Mouse (Mus musculus): ENCODE data around the gene Slc9a9.

The Slc9a9 gene

GRCm38 (mm10) chr9:95189218-95189605, 519.5 kb downstream of the Slc9a9 start:
- no peak for DNase-seq (ENCODE audit: low read depth in 1 of 2, low spot score in 2 of 2)

GRCm38 (mm10) chr9:95191442-95191841, 521.7 kb downstream of the Slc9a9 start:
- DNase-seq (ENCODE audit: low read depth in 1 of 2, low spot score in 2 of 2) = no peak

- no peak for DNase-seq (ENCODE audit: low read depth in 1 of 2, low spot score in 2 of 2)
Observed at GRCm38 (mm10) chr9:95192901-95193532, 523.3 kb downstream of the Slc9a9 start.

DNA sequence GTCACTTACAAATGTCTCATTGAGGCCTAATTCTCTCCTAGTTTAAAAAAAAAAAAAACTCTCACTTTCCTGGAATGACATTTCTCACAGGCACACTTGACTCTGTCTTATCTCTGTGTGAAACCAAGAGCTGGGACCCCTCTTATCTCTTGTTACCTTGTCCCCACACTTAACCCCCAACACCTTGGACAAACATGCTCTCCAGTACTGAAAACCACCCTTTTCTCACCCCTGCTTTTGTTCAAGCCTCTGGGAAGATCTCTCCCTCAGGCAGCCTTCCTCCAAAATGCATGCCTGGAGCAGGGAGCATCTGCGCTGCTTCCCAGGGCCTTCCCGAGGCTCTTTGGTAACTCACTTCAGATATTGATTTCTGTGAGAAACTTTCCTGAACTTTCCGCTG, 524.0 kb downstream of the Slc9a9 start:
- no peak for DNase-seq (ENCODE audit: low read depth in 1 of 2, low spot score in 2 of 2)

- DNase-seq (ENCODE audit: low read depth in 1 of 2, low spot score in 2 of 2) = no peak
Observed at GRCm38 (mm10) chr9:95194158-95194557, 524.4 kb downstream of the Slc9a9 start.

DNA sequence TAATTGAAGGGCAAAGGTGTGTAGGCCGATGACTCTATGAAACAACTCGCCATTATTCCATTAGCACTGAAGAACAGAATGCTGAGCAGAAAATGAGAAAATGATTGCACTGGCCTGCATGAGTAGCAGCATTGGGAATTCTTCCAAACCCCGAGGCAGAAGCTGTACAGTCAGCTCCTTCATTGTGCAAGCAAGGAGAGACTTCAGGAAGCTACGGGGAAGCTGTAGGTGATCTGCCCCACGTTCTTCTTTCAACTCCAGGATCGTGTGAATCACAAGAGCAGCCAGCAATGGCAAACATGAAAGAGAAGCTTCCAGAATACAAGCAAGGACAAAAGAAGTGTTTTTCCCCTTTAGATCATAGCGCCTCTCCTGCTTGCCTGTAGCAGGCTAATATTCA, 538.0 kb downstream of the Slc9a9 start:
- no peak for DNase-seq (ENCODE audit: low read depth in 1 of 2, low spot score in 2 of 2)

DNA sequence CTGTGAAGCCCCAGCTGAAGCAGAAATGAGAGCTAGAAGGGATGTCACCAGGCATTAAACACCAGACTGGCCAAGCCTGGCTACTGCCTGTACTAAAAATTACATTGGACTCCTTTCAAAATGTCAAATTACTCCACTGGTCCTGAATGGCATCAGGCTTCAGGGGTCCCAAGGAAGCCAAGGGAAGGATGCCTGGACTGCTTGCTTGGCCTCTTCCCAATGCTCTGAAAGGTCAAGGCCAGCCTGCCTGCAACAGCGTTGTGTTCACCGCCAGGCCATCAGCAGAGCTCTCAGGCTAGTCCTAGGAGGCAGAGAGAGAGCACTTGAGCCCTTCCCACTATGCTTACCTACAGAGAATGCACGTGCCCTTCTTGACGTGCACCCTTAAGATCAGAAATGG, 539.0 kb downstream of the Slc9a9 start:
- no peak for DNase-seq (ENCODE audit: low read depth in 1 of 2, low spot score in 2 of 2)

DNA sequence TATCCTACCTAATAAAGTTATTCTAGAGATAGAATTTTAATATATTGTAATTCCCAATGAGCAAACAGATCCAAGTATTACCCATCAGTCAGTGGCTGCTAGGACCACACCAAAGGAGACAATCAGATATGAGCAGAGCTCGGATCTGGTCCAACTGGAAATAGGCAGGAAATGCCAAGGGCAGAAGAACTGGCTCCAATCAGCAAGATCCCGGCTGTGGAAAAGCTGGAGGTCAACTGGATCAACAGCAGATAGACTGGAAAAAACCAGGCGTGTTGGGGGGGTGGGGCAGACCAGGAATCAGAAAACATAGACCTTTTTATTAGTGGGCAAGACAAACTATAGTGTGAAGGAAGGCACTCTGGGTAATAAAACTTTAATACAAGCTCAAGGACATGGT, 550.3 kb downstream of the Slc9a9 start:
- DNase-seq (ENCODE audit: low read depth in 1 of 2, low spot score in 2 of 2) = no peak

DNA sequence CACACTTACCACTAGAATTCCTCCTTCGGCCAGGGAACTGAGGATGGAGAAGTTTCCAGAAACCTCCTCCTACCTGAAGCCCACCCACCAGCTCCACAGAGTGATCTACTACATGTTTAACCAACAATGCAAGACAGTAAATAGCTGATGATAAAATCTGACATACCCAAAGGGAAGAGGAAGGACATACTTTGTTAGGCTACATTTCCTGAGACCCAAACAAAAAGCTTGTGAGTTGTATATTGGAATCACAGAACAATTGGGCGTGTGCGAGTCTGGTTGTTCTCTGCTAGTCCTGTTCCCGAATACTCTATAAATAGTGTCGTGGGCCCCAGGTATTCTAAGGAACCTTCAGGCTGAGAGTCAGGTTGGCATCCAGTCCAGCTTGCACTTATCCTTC, 551.6 kb downstream of the Slc9a9 start:
- no peak for DNase-seq (ENCODE audit: low read depth in 1 of 2, low spot score in 2 of 2)

GRCm38 (mm10) chr9:95226986-95227385, 557.3 kb downstream of the Slc9a9 start:
- DNase-seq (ENCODE audit: low read depth in 1 of 2, low spot score in 2 of 2) = no peak

DNA sequence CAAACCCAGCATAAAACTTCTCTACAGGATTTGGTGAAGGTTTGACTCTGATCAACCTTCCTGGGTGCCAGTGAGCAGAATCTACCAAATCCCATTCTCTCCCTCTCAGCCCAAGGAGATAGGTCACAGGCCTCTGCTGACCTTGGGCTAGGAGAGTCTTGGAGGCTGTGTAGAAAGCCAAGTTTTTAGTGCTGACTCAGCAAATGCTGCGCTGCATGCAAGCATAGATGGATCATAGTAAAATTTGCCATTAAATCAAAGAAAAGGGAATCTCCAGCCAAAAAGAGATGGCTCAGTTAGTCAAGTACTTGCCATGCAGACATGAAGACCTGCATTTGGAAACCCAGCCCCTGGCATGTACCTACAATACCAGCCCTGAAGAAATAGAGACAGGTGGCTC, 558.4 kb downstream of the Slc9a9 start:
- DNase-seq (ENCODE audit: low read depth in 1 of 2, low spot score in 2 of 2) = no peak

DNA sequence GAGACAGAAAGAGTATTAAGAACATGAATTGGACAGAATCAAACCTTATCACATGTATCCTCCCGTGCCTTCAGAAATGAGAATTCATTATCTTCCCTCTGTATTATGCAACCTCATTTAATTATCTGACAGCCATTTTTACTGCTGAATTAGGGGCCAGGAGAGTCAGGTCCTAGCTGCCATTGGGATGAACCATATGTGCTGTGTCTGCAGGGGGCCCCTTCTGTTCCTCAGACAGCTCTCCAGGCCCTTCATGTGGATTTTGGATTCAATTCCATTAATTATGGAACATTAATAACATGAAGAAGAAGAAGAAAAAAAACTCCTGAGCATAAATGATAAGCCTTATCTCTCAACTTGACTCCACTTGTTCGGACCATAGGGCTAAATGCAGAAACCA, 559.4 kb downstream of the Slc9a9 start:
- DNase-seq (ENCODE audit: low read depth in 1 of 2, low spot score in 2 of 2) = no peak

DNA sequence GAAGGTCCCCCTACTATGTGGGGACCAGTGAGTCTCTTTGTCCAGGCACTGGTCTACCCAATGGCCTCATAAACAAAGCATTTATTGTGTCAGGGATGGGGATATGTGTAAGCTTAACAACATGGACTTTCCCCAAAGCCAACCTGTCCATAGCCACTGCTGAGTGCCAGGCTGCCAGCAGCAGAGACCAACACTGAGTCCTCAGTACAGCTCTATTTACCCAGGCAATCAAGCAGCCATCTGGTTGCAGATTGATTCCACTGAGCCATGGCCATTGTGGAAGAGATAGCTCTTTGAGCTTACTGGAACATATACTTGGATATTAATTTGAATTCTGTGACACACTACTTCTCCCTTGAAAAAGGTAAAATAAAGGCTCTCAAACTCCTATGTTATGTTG, 570.2 kb downstream of the Slc9a9 start:
- no peak for DNase-seq (ENCODE audit: low read depth in 1 of 2, low spot score in 2 of 2)

GRCm38 (mm10) chr9:95242628-95243195, 573.0 kb downstream of the Slc9a9 start:
- no peak for DNase-seq (ENCODE audit: low read depth in 1 of 2, low spot score in 2 of 2)

GRCm38 (mm10) chr9:95254162-95254561, 584.5 kb downstream of the Slc9a9 start:
- no peak for DNase-seq (ENCODE audit: low read depth in 1 of 2, low spot score in 2 of 2)

DNA sequence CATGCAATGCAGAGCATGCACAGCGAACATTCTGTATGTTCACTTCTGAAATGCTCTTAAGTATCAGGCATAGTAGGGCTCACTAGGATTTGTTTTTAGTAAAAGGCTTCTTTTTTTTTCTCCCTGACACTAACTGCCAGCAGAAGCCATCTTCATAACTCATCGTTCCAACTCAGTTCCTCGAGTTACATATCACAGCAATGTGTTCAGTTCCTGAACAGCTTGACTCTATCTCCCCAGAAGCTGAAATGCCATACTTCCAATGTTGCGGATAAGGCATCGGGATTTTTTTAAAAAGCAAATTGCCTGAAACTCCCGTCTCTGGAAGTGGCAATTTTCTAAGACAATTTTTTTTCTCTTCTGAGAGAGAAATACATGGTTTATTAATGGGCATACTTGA, 586.1 kb downstream of the Slc9a9 start:
- no peak for DNase-seq (ENCODE audit: low read depth in 1 of 2, low spot score in 2 of 2)

GRCm38 (mm10) chr9:95256680-95257316, 587.1 kb downstream of the Slc9a9 start:
- no peak for DNase-seq (ENCODE audit: low read depth in 1 of 2, low spot score in 2 of 2)

DNA sequence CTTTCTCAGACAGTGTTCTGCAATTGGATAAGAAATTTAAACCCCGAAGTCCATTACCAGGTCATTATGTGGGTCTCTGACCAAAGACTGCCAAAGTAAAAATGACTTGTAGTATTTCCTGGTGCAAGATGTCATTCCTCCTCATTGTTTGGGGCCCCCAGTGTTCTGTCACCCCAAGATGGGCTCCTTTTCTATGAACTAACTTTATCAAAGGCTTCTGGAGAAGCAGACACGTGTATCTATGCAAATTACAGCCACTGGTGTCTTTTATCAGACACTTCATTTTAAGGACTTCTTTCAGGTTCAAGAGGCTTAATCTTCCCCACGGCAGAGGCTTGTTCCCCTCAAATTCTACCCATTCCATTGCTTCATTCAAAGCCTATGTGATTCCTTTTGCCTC, 593.1 kb downstream of the Slc9a9 start:
- no peak for DNase-seq (ENCODE audit: low read depth in 1 of 2, low spot score in 2 of 2)

GRCm38 (mm10) chr9:95263867-95264509, 594.3 kb downstream of the Slc9a9 start:
- no peak for DNase-seq (ENCODE audit: low read depth in 1 of 2, low spot score in 2 of 2)

DNA sequence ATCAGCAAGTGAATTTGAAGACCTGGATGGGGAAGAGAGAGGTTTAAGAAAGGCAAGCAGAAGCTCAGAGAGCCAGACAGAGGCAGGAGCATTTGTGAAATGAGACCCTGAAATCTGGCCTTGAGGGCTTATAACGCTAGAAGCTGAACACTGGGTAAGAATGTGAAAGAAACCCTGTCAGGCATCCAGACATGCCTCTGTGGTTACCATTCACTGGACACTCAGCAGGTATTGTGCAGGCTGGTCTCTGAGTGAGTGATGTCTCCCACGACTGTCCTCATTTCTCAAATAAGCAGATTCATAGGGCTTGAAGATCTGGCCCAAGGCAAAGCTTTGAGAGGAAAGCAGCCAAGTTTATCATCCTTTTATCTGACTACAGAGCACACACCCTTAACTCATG, 596.5 kb downstream of the Slc9a9 start:
- DNase-seq (ENCODE audit: low read depth in 1 of 2, low spot score in 2 of 2) = no peak

DNA sequence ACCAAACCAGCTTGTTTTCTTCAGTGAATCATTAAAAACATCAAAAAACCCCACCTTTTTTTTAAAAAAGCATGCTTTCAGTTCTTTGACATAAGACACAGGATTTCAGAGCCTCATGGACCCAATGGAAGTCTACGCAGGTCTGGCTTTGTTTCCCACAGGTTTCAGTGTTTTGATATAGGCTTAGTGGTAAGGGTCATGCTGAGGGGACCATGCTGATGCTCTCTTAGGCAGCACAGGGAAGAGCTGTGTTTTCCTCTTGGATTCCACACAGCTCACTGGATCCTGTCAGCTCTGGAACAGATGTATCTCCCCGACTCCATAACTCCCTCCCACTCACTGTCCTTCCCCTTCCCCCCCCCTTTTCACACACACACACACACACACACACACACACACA, 597.2 kb downstream of the Slc9a9 start:
- DNase-seq (ENCODE audit: low read depth in 1 of 2, low spot score in 2 of 2) = no peak

DNA sequence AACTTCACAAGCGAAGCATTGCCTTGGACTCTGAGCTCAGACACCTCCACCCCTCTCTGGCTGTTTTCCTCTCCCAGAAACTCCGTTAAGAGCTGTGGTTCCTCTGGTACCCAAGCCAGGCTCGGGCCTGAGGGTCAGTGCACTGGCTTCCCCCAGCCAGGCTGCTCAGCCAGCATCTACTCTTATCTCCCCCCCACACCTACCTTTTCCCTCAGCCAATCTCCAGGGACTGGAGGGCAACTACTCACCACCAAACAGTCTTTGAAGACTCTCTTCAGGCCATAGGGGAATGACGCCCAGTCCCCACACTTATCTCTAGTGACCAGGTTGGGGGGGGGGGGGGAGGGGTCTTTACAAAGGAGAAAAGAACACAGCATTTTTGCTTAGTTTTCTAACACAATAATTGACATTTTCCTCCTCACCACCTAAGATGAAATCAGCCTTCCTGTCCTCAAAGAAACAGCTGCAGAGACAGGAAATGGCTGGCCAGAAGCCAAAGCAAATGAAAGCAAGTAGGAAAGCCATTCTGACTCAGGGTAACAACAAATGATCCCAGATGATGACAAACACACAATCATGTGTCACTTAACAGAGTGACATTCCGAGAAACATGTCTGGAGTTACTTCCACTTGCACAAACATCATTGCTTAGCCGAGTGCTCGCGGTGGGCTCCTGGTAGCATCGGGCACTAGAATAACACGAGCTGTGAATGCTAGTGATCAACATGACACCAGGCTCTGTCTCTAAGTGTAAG, 610.1 kb downstream of the Slc9a9 start:
- DNase-seq (ENCODE audit: low read depth in 1 of 2, low spot score in 2 of 2) = no peak
